Mouse (Mus musculus) cerebellum, adult 2 months (tissue): Measurements from ENCODE around the gene Pcf11. TPM values are rescaled to one million over a fixed set of nuclear protein-coding genes. Genes with fewer than 3 reads are reported as not detected.

Experiments
- DNase-seq, 2 experiments: peaks; one replicate each; pipeline ENCODE4 v3.0.0; 2021
- H3K27ac ChIP-seq: fragments of 200-500 bp; 2 replicates; pipeline ENCODE4 v1.5.1; 2012; ENCODE audit warnings: low read length, control low read depth, inconsistent platforms; ENCODE audit not compliant: insufficient read depth
- H3K27me3 ChIP-seq: fragments of 200-500 bp; 2 replicates; pipeline ENCODE4 v1.6.1; 2012; ENCODE audit warnings: inconsistent platforms, mild to moderate bottlenecking, low read length, moderate library complexity; ENCODE audit not compliant: control insufficient read depth, insufficient read depth
- H3K4me1 ChIP-seq: fragments of 200-500 bp; 2 replicates; pipeline ENCODE4 v1.6.1; 2011; ENCODE audit warnings: low read length; ENCODE audit not compliant: control insufficient read depth, insufficient read depth
- H3K4me3 ChIP-seq: fragments of 200-500 bp; replicated peaks from 2 replicates; pipeline ENCODE3; 2011; ENCODE audit warnings: mild to moderate bottlenecking, low read depth, low read length, control low read depth; ENCODE audit not compliant: insufficient read depth
- CTCF ChIP-seq: fragments of 200-500 bp; IDR thresholded peaks from 2 replicates; pipeline ENCODE4 v1.5.1; 2011; ENCODE audit warnings: low read depth, mild to moderate bottlenecking, control low read depth, low read length, moderate library complexity, borderline replicate concordance; ENCODE audit not compliant: insufficient read depth
- POLR2A ChIP-seq: fragments of 200-500 bp; IDR thresholded peaks from 2 replicates; pipeline ENCODE4 v1.6.1; 2011; ENCODE audit warnings: low read length, control low read depth, borderline replicate concordance; ENCODE audit not compliant: insufficient read depth
- WGBS: fragments of 180-500 bp; shearing (Covaris S2); methylation state at CpG from one replicate; pipeline ENCODE4 v1.1.7; 2018; 5-methylcytosine and 5-hydroxymethylcytosine counted together
- polyA plus RNA-seq: library from polyadenylated mRNA; depleted of rRNA; stranded (reverse); fragments of >200 nt; gene quantifications from 2 replicates; pipeline ENCODE4 v1.2.3, GENCODE M21; 2012

The Pcf11 gene
- polyA plus RNA-seq, 1 experiment = 34.9 TPM

- no peak for DNase-seq
- peaks cover 3% of the 10 kb centered on the region; the same call in 1 of the 2 replicates for H3K4me1 ChIP-seq
- 47% methylated on average over 7 of the region's 7 CpGs for WGBS
- no peaks in the 10 kb centered on the region for H3K27me3 ChIP-seq
- no peak overlapping the region for H3K27ac ChIP-seq
- TF ChIP-seq CTCF (no peak), POLR2A (no peak)
- peak overlapping the region; percentile 32 for H3K4me3 ChIP-seq
These were observed 3.4 kb downstream of the Pcf11 start for GRCm38 (mm10) chr7:92666274-92666820.

- DNase-seq = no peak
- Histone ChIP-seq H3K27me3 (no peaks in the 10 kb centered on the region), H3K27ac (no peak overlapping the region), H3K4me3 (no peak overlapping the region), H3K4me1 (no peaks in the 10 kb centered on the region)
- TF ChIP-seq POLR2A (no peak), CTCF (no peak)
- 99% methylated on average over 5 of the region's 5 CpGs for WGBS
These were observed 11.7 kb downstream of the Pcf11 start for GRCm38 (mm10) chr7:92658050-92658449.

- TF ChIP-seq CTCF = no peak
- TF ChIP-seq POLR2A = no peak
- Histone ChIP-seq H3K4me3 (no peak overlapping the region), H3K4me1 (no peaks in the 10 kb centered on the region), H3K27ac (no peak overlapping the region), H3K27me3 (no peaks in the 10 kb centered on the region)
- no peak for DNase-seq
- WGBS = 77% methylated on average over 2 of the region's 2 CpGs
These were observed 13.3 kb downstream of the Pcf11 start for GRCm38 (mm10) chr7:92656386-92656785.

GRCm38 (mm10) chr7:92653329-92653728, 16.4 kb downstream of the Pcf11 start:
- Histone ChIP-seq H3K4me3 (no peak overlapping the region), H3K27ac (no peak overlapping the region), H3K27me3 (no peaks in the 10 kb centered on the region), H3K4me1 (no peaks in the 10 kb centered on the region)
- WGBS = 85% methylated on average over 1 of the region's 1 CpGs
- TF ChIP-seq POLR2A = no peak
- no peak for DNase-seq

- no peaks in the 10 kb centered on the region for H3K4me1 ChIP-seq
- TF ChIP-seq POLR2A (no peak), CTCF (no peak)
- 73% methylated on average over 7 of the region's 7 CpGs for WGBS
- no peak for DNase-seq
- no peak overlapping the region for H3K4me3 ChIP-seq
- H3K27ac ChIP-seq = no peak overlapping the region
- H3K27me3 ChIP-seq = no peaks in the 10 kb centered on the region
These were observed 21.9 kb downstream of the Pcf11 start for GRCm38 (mm10) chr7:92647790-92648189.

GRCm38 (mm10) chr7:92642358-92642757, 27.4 kb downstream of the Pcf11 start:
- no peak for TF ChIP-seq CTCF
- no peak for TF ChIP-seq POLR2A
- H3K4me3 ChIP-seq = no peak overlapping the region
- DNase-seq = no peak
- H3K27ac ChIP-seq = no peak overlapping the region
- no peaks in the 10 kb centered on the region for H3K27me3 ChIP-seq
- H3K4me1 ChIP-seq = no peaks in the 10 kb centered on the region

- TF ChIP-seq POLR2A = no peak
- no peak for TF ChIP-seq CTCF
- no peak overlapping the region for H3K4me3 ChIP-seq
- DNase-seq = no peak
These were observed 31.7 kb downstream of the Pcf11 start for GRCm38 (mm10) chr7:92638050-92638449.

GRCm38 (mm10) chr7:92637021-92637625, 32.6 kb downstream of the Pcf11 start, which contains the start of gene Ankrd42:
Gene Ankrd42 (minus strand): TSS chr7:92637142.
- H3K27ac ChIP-seq = 0 out of 2 replicates have a peak within 1 kb of the TSS, but pooled peaks have one; percentile 13
- WGBS = under 1% methylated on average over 44 of the region's 44 CpGs
- TF ChIP-seq POLR2A (peak; percentile 78; the same call in 1 of the 2 replicates), CTCF (no peak)
- H3K4me1 ChIP-seq = 0 out of 2 replicates have a peak, but pooled peaks cover 3% of the 10 kb centered on the region
- peak within 1 kb of the TSS; percentile 92 for H3K4me3 ChIP-seq
- H3K27me3 ChIP-seq = no peaks in the 10 kb centered on the region
- DNase-seq = peak; percentile 90 to 91

More at GRCm38 (mm10) chr7:92638050-92638449, 31.7 kb downstream of the Pcf11 start:
- Histone ChIP-seq H3K4me1 (0 out of 2 replicates have a peak, but pooled peaks cover 3% of the 10 kb centered on the region), H3K27ac (no peak overlapping the region), H3K27me3 (no peaks in the 10 kb centered on the region)
- 88% methylated on average over 5 of the region's 5 CpGs for WGBS
